Mouse (Mus musculus): ENCODE data around the gene Hace1. TPM values are rescaled to one million over a fixed set of nuclear protein-coding genes. Genes with fewer than 3 reads are reported as not detected.
"Not testable (repeated sequence)": the region's sequence is repeated elsewhere in the genome, so short reads cannot be mapped to it uniquely, and the experiment has no call there.

Gene Hace1
- total RNA-seq (2015; ENCODE audit: low replicate concordance), result 264 and 423 TPM in 2 replicates
- total RNA-seq (2017; ENCODE audit: low replicate concordance), result 229 and 243 TPM in 2 replicates

DNA sequence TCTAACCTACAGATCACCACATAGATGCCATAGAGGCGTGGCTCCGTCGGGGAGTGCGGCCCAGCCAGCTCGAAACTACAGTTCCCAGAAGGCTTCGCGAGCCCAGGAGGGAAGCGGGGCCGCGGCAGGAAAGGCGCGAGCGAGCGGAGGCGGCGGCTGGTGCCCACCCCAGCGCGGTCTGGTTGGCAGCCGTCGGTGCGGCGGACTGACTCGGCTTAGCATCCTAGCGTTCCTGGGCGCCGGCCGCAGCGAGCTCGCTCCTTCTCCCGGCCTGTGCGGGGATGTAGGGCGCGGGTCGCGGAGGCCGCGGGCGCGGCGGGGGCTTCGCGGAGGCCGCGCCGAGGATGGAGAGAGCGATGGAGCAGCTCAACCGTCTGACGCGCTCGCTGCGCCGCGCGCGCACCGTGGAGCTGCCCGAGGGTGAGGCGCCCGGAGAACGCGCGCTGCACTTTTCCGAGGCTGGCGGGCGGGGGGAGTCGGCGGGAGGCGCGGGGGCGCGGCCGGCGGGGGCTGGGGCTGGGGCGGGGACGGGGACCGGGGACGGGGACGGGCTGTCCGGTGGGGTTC lies at the start of gene Hace1:
Hace1 (plus strand) TSS at position 99 of the 567 bp plus-strand sequence.
- peak; percentile 94 for ATAC-seq (replicated peaks; ENCODE audit: low FRiP score, poor library complexity, severe bottlenecking)

DNA sequence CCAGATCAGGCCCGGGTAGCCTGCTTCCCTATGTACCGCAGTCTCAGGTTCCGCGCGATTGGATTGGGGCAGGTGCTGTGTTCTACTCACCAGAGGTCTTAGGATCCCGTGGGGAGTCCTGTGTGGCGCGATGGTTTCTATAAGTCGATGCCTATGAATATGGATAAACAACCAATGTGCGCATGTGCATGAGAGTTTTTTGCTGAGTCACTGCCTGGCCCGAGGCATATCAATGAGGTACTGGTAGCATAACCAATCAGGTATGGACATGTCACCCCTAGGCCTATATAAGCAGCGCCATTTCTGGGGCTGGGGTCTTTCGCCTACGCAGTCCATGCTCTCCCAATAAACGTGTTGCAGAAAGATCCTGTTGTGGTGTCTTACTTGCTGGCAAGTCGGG lies 40.3 kb upstream of the Hace1 start:
- not testable (repeated sequence) for ATAC-seq (replicated peaks; ENCODE audit: low FRiP score, poor library complexity, severe bottlenecking)

DNA sequence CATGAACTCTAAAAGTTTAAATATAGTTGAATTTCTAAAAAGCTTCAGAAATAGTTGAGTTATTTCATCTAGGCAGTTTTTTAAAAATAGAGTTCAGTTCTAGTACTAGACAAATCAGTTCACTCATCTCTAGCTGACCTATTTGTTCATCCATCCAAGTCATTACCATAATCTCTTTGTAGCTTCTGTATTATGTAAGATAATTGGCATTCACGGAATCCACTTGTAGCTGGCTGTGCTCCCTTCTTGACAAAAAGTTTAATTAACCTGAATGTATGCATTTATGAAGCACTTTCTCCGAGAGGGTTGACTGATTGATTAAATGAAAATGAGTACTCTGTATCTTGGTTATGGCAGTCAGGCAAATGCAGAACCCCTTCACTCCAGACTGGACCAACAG lies 34.9 kb upstream of the Hace1 start:
- ATAC-seq (replicated peaks; ENCODE audit: low FRiP score, poor library complexity, severe bottlenecking), result no peak

DNA sequence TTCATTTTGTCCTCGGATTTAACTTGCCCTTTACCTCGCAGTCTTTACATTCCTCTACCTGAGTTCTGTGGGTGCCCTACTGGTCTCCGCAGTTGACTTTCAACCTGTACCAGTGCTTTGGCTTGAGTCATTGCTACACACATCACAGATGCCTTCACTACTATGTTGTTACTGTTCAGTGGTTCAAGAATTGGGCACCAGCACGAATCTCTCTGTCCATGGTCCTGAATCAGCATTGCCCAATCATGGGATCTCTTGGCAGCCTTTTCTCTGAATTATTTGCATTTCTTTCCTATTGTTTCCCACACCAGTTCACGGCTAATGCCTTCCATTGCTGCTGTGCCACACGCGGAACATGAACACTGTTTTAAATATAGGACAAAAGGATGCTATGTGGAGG lies 30.8 kb upstream of the Hace1 start:
- ATAC-seq (replicated peaks; ENCODE audit: low FRiP score, poor library complexity, severe bottlenecking), result no peak

GRCm38 (mm10) chr10:45578298-45578821 lies 731 bp downstream of the Hace1 start:
- peak; percentile 56 for ATAC-seq (replicated peaks; ENCODE audit: low FRiP score, poor library complexity, severe bottlenecking)

GRCm38 (mm10) chr10:45583310-45583709 lies 5.7 kb downstream of the Hace1 start:
- peak; percentile 61 for ATAC-seq (replicated peaks; ENCODE audit: low FRiP score, poor library complexity, severe bottlenecking)

DNA sequence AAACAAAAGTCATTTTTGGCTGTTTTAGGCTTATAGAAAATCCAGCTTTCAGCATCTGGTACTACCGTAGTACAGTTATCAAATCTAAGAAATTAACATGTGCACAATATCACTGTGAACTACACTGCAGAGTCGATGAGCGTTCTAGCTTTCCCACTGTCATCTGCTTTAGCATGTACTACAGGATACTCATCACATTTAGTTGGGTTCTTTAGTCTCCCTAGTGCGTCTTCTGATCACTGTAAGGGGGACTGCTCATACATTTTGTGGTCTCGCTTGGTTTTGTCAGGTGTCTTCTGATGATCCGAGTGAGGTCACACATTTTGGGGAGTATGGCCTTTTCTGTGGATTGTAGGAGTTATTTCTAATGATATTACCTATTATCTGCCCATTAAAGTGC lies 6.2 kb downstream of the Hace1 start:
- ATAC-seq (replicated peaks; ENCODE audit: low FRiP score, poor library complexity, severe bottlenecking), result peak; percentile 59

- peak; percentile 96 for ATAC-seq (replicated peaks; ENCODE audit: low FRiP score, poor library complexity, severe bottlenecking)
These were observed 6.9 kb downstream of the Hace1 start for GRCm38 (mm10) chr10:45584311-45585102.

- no peak for ATAC-seq (replicated peaks; ENCODE audit: low FRiP score, poor library complexity, severe bottlenecking)
These were observed 28.2 kb downstream of the Hace1 start for GRCm38 (mm10) chr10:45605853-45606252.

- no peak for ATAC-seq (replicated peaks; ENCODE audit: low FRiP score, poor library complexity, severe bottlenecking)
These were observed 33.1 kb downstream of the Hace1 start for GRCm38 (mm10) chr10:45610727-45611126.

GRCm38 (mm10) chr10:45616012-45616411 lies 38.4 kb downstream of the Hace1 start:
- peak; percentile 51; the same call in 1 of the 2 replicates for ATAC-seq (replicated peaks; ENCODE audit: low FRiP score, poor library complexity, severe bottlenecking)

GRCm38 (mm10) chr10:45619039-45619438 lies 41.4 kb downstream of the Hace1 start:
- ATAC-seq (replicated peaks; ENCODE audit: low FRiP score, poor library complexity, severe bottlenecking), result no peak

GRCm38 (mm10) chr10:45631995-45632394 lies 54.4 kb downstream of the Hace1 start:
- no peak for ATAC-seq (replicated peaks; ENCODE audit: low FRiP score, poor library complexity, severe bottlenecking)

DNA sequence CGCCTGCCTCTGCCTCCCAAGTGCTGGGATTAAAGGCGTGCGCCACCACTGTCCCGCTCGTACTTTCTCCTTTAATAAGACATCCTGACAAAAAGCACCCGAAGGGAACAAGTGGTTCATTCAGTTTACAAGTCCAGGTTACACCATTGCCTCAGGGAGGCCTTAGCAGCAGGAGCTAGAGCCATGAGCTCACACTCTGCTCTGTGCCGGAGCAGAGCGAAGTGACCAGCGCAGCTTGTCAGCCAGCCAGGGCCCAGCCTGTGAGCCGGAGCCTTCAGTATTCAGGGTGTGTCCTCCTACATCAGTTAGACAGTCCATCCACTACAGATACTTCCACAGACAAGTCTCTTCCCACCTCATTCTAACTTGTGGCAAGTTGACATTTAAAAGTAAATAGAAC lies 55.0 kb downstream of the Hace1 start:
- ATAC-seq (replicated peaks; ENCODE audit: low FRiP score, poor library complexity, severe bottlenecking), result no peak

DNA sequence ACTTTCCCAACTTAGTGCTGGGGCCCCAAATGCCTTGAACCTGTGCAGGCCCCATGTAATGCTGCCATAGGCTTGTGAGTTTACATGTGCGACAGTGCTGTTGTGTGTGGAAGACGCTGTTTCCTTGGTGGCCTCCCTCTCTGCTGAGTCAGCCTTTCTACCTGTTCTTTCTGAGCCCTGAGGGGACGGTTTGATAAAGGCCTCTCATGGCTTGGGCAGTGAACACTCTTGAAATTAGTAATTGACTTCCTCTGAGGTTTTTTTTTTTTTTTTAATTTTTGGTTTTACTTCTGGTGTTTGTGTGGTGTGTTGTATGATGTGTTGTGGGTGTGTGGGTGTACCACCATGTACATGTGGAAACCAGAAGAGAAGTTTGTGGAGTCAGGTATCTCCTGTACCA lies 57.6 kb downstream of the Hace1 start:
- ATAC-seq (replicated peaks; ENCODE audit: low FRiP score, poor library complexity, severe bottlenecking), result no peak

GRCm38 (mm10) chr10:45639762-45640161 lies 62.1 kb downstream of the Hace1 start:
- no peak for ATAC-seq (replicated peaks; ENCODE audit: low FRiP score, poor library complexity, severe bottlenecking)

GRCm38 (mm10) chr10:45654026-45654425 lies 76.4 kb downstream of the Hace1 start:
- ATAC-seq (replicated peaks; ENCODE audit: low FRiP score, poor library complexity, severe bottlenecking), result no peak

GRCm38 (mm10) chr10:45662015-45662414 lies 84.4 kb downstream of the Hace1 start:
- no peak for ATAC-seq (replicated peaks; ENCODE audit: low FRiP score, poor library complexity, severe bottlenecking)

- no peak for ATAC-seq (replicated peaks; ENCODE audit: low FRiP score, poor library complexity, severe bottlenecking)
These were observed 90.6 kb downstream of the Hace1 start for GRCm38 (mm10) chr10:45668266-45668665.

DNA sequence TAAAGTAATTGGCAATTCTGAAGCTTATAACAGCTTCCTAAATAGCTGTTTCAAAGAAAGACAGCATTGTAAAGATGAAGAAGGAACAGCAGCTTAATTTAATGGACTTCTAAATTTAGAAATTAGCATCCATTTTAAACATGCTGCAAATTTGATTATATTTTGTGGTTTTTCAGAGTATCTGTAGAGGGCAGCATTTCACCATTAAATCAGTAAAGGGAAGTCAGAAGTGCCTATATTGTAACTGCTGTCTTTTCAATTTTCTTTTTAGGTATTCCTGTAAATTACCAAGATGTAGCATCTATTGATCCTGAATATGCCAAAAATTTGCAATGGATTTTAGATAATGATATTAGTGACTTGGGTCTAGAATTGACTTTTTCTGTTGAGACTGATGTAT lies 99.2 kb downstream of the Hace1 start:
- no peak for ATAC-seq (replicated peaks; ENCODE audit: low FRiP score, poor library complexity, severe bottlenecking)

- ATAC-seq (replicated peaks; ENCODE audit: low FRiP score, poor library complexity, severe bottlenecking), result no peak
These were observed 108.6 kb downstream of the Hace1 start for GRCm38 (mm10) chr10:45686191-45686590.

Measured in erythroid progenitor cell, adult 5-6 weeks (primary cell).